10 mouse cellular contexts compared by ENCODE assay signal in genomic region chr7:126822741-126823140, GRCm38 (mm10). TPM values are rescaled to one million over a fixed set of nuclear protein-coding genes. Genes with fewer than 3 reads are reported as not detected.
A peak's percentile ranks its signal among the peaks of the same experiment; 100 is the strongest.
DNase-seq lines count a peak whose midpoint lies in the region; ATAC-seq and TF ChIP-seq lines count a peak whose summit lies in the region.
"Had no signal": no experiment of that assay in that cellular context is flagged by ENCODE, and none has a peak within 500 bp of the region (broad histone marks: within the 10 kb centered on the region; RNA-seq: fewer than 3 reads in every experiment).

No protein-coding gene starts in this region.

- no peaks in the 10 kb centered on the region for H3K9me3 ChIP-seq in embryonic facial prominence, embryonic 14.5 days (ENCODE audit: control insufficient read depth, low read length)
- no peaks in the 10 kb centered on the region for H3K9me3 ChIP-seq in hindbrain, embryonic 15.5 days
- 0 out of 2 replicates have a peak, but pooled peaks cover 4% of the 10 kb centered on the region for H3K9me3 ChIP-seq in neural tube, embryonic 13.5 days

- peaks cover 26% of the 10 kb centered on the region for H3K27me3 ChIP-seq in embryonic facial prominence, embryonic 14.5 days (replicated peaks; ENCODE audit: control insufficient read depth, insufficient read depth, low read length)
- no peaks in the 10 kb centered on the region for H3K27me3 ChIP-seq in hindbrain, embryonic 15.5 days
- H3K27me3 ChIP-seq in neural tube, embryonic 13.5 days, result no peaks in the 10 kb centered on the region

- no peak for TF ChIP-seq CTCF in lung, adult 2 months (IDR thresholded peaks at IDR 0.05; ENCODE audit: insufficient read depth, low read length)

- H3K27ac ChIP-seq in embryonic facial prominence, embryonic 14.5 days (replicated peaks; ENCODE audit: low read depth, low read length), result no peak overlapping the region
- H3K27ac ChIP-seq in hindbrain, embryonic 15.5 days (replicated peaks), result peak overlapping the region; percentile 93
- H3K27ac ChIP-seq in neural tube, embryonic 13.5 days (replicated peaks), result peak overlapping the region; percentile 90

- H3K4me3 ChIP-seq in lung, adult 2 months (replicated peaks; ENCODE audit: extremely low read depth, low read depth, low read length), result peak overlapping the region; percentile 0
- H3K4me3 ChIP-seq in embryonic facial prominence, embryonic 14.5 days (ENCODE audit: low read depth, low read length), result peak overlapping the region; percentile 30; the same call in 1 of the 2 replicates
- H3K4me3 ChIP-seq in hindbrain, embryonic 15.5 days, result peak overlapping the region; percentile 76
- H3K4me3 ChIP-seq in neural tube, embryonic 13.5 days, result peak overlapping the region; percentile 67

- 22% methylated on average over 9 of the region's 9 CpGs for WGBS in lung, adult 2 months
- 14% methylated on average over 8 of the region's 9 CpGs for WGBS in embryonic facial prominence, embryonic 14.5 days
- 9% methylated on average over 8 of the region's 9 CpGs for WGBS in hindbrain, embryonic 15.5 days
- 11% methylated on average over 9 of the region's 9 CpGs for WGBS in neural tube, embryonic 13.5 days

- DNase-seq in lung, adult 2 months, result peak; percentile 31
- DNase-seq in lung, postnatal 4 days, result no peak
- DNase-seq in embryonic facial prominence, embryonic 14.5 days (ENCODE audit: low spot score), result no peak
- no peak for DNase-seq in left cerebral cortex, postnatal 14 days (ENCODE audit: low spot score in 2 of 2)
- DNase-seq in yolk sac, embryonic 10.5 days (ENCODE audit: low spot score), result no peak
- no peak for DNase-seq in gastrocnemius, adult 18-20 months (ENCODE audit: low spot score)

- H3K9ac ChIP-seq in embryonic facial prominence, embryonic 14.5 days (ENCODE audit: low read depth, low read length), result peak overlapping the region; percentile 43; the same call in 1 of the 2 replicates
- H3K9ac ChIP-seq in hindbrain, embryonic 15.5 days, result peak overlapping the region; percentile 90
- H3K9ac ChIP-seq in neural tube, embryonic 13.5 days, result peak overlapping the region; percentile 95

- H3K36me3 ChIP-seq in embryonic facial prominence, embryonic 14.5 days (ENCODE audit: control insufficient read depth, insufficient read depth, low read length), result no peaks in the 10 kb centered on the region
- no peaks in the 10 kb centered on the region for H3K36me3 ChIP-seq in hindbrain, embryonic 15.5 days
- H3K36me3 ChIP-seq in neural tube, embryonic 13.5 days, result peaks cover 13% of the 10 kb centered on the region; the same call in 1 of the 2 replicates

- peak overlapping the region; percentile 50 for H3K4me2 ChIP-seq in embryonic facial prominence, embryonic 14.5 days (ENCODE audit: low read depth, low read length)
- H3K4me2 ChIP-seq in hindbrain, embryonic 15.5 days, result peak overlapping the region; percentile 67
- H3K4me2 ChIP-seq in neural tube, embryonic 13.5 days, result peak overlapping the region; percentile 71

- 0 out of 2 replicates have a peak, but pooled peaks cover 6% of the 10 kb centered on the region for H3K4me1 ChIP-seq in lung, adult 2 months (ENCODE audit: control insufficient read depth, insufficient read depth, low read length)
- H3K4me1 ChIP-seq in embryonic facial prominence, embryonic 14.5 days (ENCODE audit: control insufficient read depth, insufficient read depth, low read length), result no peaks in the 10 kb centered on the region
- H3K4me1 ChIP-seq in hindbrain, embryonic 15.5 days (replicated peaks), result peaks cover 48% of the 10 kb centered on the region
- H3K4me1 ChIP-seq in neural tube, embryonic 13.5 days (replicated peaks), result peaks cover 53% of the 10 kb centered on the region

- ATAC-seq in embryonic facial prominence, embryonic 14.5 days (ENCODE audit: low read depth), result no peak
- peak; percentile 33; the same call in 1 of the 2 replicates for ATAC-seq in hindbrain, embryonic 15.5 days (ENCODE audit: low FRiP score, low read depth)
- peak; percentile 38 for ATAC-seq in neural tube, embryonic 13.5 days (ENCODE audit: low read depth)

- TF ChIP-seq POLR2A in lung, adult 2 months (IDR thresholded peaks at IDR 0.05; ENCODE audit: borderline replicate concordance, extremely low read depth, low read depth, low read length), result 0 out of 2 replicates have a peak, but pooled peaks have one; percentile 8

- intact Hi-C loops in left cerebral cortex, postnatal 14 days (cut with DNase I), result loop anchor here (5.0 kb wide), 1 partner anchor 120 kb away; no protein-coding TSS in a partner anchor

RNA-seq across cellular contexts. Expression of gene 4930451I11Rik, which starts 8.7 kb away (rescaled TPM):
- not detected in 2 replicates for polyA plus RNA-seq in lung, adult 2 months (2012; rRNA removed)
- not detected in 2 replicates for polyA plus RNA-seq in embryonic facial prominence, embryonic 14.5 days (2014; fragmentation: Nextera tagmentation; extraction: Ambion mirVana)
- polyA plus RNA-seq in hindbrain, embryonic 15.5 days (2015; fragmentation: Nextera tagmentation; extraction: Ambion mirVana), result 0.43 TPM in 1 of 2 replicates, not detected in the other
- not detected in 2 replicates for polyA plus RNA-seq in neural tube, embryonic 13.5 days (2015; fragmentation: Nextera tagmentation; extraction: Ambion mirVana)
- total RNA-seq in left cerebral cortex, postnatal 14 days (2021), result not detected
- not detected for total RNA-seq in gastrocnemius, adult 18-20 months (2021)
- polyA plus RNA-seq: large intestine, adult 2 months; spleen, adult 2 months had no signal

RNA-seq across cellular contexts. Expression of gene Doc2a, which starts 24.5 kb away (rescaled TPM):
- polyA plus RNA-seq in lung, adult 2 months (2012; rRNA removed), result 0.22 and 0.74 TPM in 2 replicates
- 1.7 and 2.0 TPM in 2 replicates for polyA plus RNA-seq in embryonic facial prominence, embryonic 14.5 days (2014; fragmentation: Nextera tagmentation; extraction: Ambion mirVana)
- polyA plus RNA-seq in hindbrain, embryonic 15.5 days (2015; fragmentation: Nextera tagmentation; extraction: Ambion mirVana), result 28.2 and 28.8 TPM in 2 replicates
- 8.2 and 9.5 TPM in 2 replicates for polyA plus RNA-seq in neural tube, embryonic 13.5 days (2015; fragmentation: Nextera tagmentation; extraction: Ambion mirVana)
- 10 to 100 TPM; 54.8 to 62.4 TPM for total RNA-seq in left cerebral cortex, postnatal 14 days (2021)
- not detected for total RNA-seq in gastrocnemius, adult 18-20 months (2021)
- polyA plus RNA-seq: large intestine, adult 2 months; spleen, adult 2 months had no signal

RNA-seq across cellular contexts. Expression of gene Fam57b, which starts 25.3 kb away (rescaled TPM):
- 11.9 and 13.3 TPM in 2 replicates for polyA plus RNA-seq in lung, adult 2 months (2012; rRNA removed)
- polyA plus RNA-seq in embryonic facial prominence, embryonic 14.5 days (2014; fragmentation: Nextera tagmentation; extraction: Ambion mirVana), result 1.1 and 1.9 TPM in 2 replicates
- polyA plus RNA-seq in hindbrain, embryonic 15.5 days (2015; fragmentation: Nextera tagmentation; extraction: Ambion mirVana), result 49.9 and 60.8 TPM in 2 replicates
- polyA plus RNA-seq in neural tube, embryonic 13.5 days (2015; fragmentation: Nextera tagmentation; extraction: Ambion mirVana), result 36.8 and 40.6 TPM in 2 replicates
- total RNA-seq in left cerebral cortex, postnatal 14 days (2021), result 100 to 1,000 TPM; 117 to 118 TPM
- 10 to 100 TPM; 65.3 to 75.7 TPM for total RNA-seq in gastrocnemius, adult 18-20 months (2021)

RNA-seq across cellular contexts. Expression of gene Ppp4c, which starts 30.4 kb away (rescaled TPM):
- 135 and 156 TPM in 2 replicates for polyA plus RNA-seq in lung, adult 2 months (2012; rRNA removed)
- 214 and 256 TPM in 2 replicates for polyA plus RNA-seq in embryonic facial prominence, embryonic 14.5 days (2014; fragmentation: Nextera tagmentation; extraction: Ambion mirVana)
- polyA plus RNA-seq in hindbrain, embryonic 15.5 days (2015; fragmentation: Nextera tagmentation; extraction: Ambion mirVana), result 174 and 176 TPM in 2 replicates
- 216 and 230 TPM in 2 replicates for polyA plus RNA-seq in neural tube, embryonic 13.5 days (2015; fragmentation: Nextera tagmentation; extraction: Ambion mirVana)
- total RNA-seq in left cerebral cortex, postnatal 14 days (2021), result 10 to 100 TPM; 48.9 to 49.6 TPM
- 10 to 100 TPM; 20.5 TPM for total RNA-seq in gastrocnemius, adult 18-20 months (2021)

RNA-seq across cellular contexts. Expression of gene Hirip3, which starts 39.0 kb away (rescaled TPM):
- polyA plus RNA-seq in lung, adult 2 months (2012; rRNA removed), result 6.2 and 7.5 TPM in 2 replicates
- 13.2 and 14.8 TPM in 2 replicates for polyA plus RNA-seq in embryonic facial prominence, embryonic 14.5 days (2014; fragmentation: Nextera tagmentation; extraction: Ambion mirVana)
- 22.6 and 24.0 TPM in 2 replicates for polyA plus RNA-seq in hindbrain, embryonic 15.5 days (2015; fragmentation: Nextera tagmentation; extraction: Ambion mirVana)
- 19.0 and 19.9 TPM in 2 replicates for polyA plus RNA-seq in neural tube, embryonic 13.5 days (2015; fragmentation: Nextera tagmentation; extraction: Ambion mirVana)
- total RNA-seq in left cerebral cortex, postnatal 14 days (2021), result 10 to 100 TPM; 30.2 to 32.1 TPM
- total RNA-seq in gastrocnemius, adult 18-20 months (2021), result 1 to 10 TPM; 5.0 to 5.4 TPM

Comparison
In these comparisons a context has a peak if more than half of its experiments do, and no peak if none do; other contexts are left out.
1. H3K4me3 ChIP-seq: peak in every context shown above with its lines; median percentile 76 in hindbrain, embryonic 15.5 days; 67 in neural tube, embryonic 13.5 days; 30 in embryonic facial prominence, embryonic 14.5 days; 0 in lung, adult 2 months.
2. H3K9ac ChIP-seq: peak in every context shown above with its lines; median percentile 95 in neural tube, embryonic 13.5 days; 90 in hindbrain, embryonic 15.5 days; 43 in embryonic facial prominence, embryonic 14.5 days.